Mouse (Mus musculus) monocyte, adult 5-6 weeks (primary cell): ENCODE data around the gene Cracr2a. TPM values are rescaled to one million over a fixed set of nuclear protein-coding genes. Genes with fewer than 3 reads are reported as not detected.

Experiments
- ATAC-seq: fragments of 153-309, 156-312 bp; replicated peaks from 2 replicates; pipeline ENCODE4 v1.8.0; 2017; ENCODE audit warnings: mild to moderate bottlenecking; ENCODE audit not compliant: low TSS enrichment, insufficient number of reproducible peaks, severe bottlenecking, poor library complexity, low FRiP score
- total RNA-seq: library from RNA; stranded (forward); fragments of 200-1000, 200-491, 200-594 nt; gene quantifications from 3 replicates; pipeline ENCODE4 v1.2.3, GENCODE M21; 2017

Gene Cracr2a
- total RNA-seq, 1 experiment from 2014 or later, result 14.6 TPM

DNA sequence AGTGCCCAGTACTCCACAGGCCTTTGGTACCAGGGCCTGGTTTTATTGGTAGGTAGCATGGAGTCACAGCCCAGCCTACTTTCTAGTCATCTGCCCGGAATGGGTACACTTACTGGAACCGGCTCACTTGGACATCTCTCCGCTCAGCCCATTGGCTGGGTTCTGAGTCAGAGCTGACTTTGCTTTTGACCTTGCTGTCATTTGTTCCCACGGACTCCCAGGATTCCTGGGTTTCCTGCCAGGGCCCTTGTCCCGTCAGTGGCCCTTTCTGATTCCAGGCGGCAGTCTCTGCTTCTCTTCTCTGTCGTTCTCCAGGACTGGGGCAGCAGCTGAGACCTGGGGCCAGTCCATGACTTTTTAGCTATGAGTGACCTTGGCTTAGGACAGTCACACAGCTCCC is 110.9 kb downstream of the Cracr2a start:
- no peak for ATAC-seq

- no peak for ATAC-seq
Observed at GRCm38 (mm10) chr6:127676866-127677265, 115.7 kb downstream of the Cracr2a start.

- no peak for ATAC-seq
Observed at GRCm38 (mm10) chr6:127678320-127678719, 117.2 kb downstream of the Cracr2a start.

DNA sequence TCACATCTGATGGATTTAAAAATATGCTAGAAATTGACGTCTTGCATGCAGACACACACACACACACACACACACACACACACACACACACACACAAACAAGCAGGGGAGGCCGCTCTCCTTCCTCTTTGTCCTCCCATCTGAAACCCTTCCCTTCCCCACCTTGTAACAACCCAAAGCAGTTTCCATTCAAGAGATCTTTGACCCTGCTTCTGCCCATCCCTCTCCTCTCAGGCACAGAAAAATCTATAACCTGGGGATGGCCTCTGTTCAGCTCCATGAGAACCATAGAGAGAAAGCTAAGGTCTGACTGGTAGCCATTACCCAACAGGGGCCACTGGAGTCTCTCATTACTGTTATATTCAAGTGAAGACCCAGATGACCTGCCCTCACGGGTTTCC is 117.9 kb downstream of the Cracr2a start:
- ATAC-seq, result no peak

GRCm38 (mm10) chr6:127680784-127681183 is 119.6 kb downstream of the Cracr2a start:
- no peak for ATAC-seq

DNA sequence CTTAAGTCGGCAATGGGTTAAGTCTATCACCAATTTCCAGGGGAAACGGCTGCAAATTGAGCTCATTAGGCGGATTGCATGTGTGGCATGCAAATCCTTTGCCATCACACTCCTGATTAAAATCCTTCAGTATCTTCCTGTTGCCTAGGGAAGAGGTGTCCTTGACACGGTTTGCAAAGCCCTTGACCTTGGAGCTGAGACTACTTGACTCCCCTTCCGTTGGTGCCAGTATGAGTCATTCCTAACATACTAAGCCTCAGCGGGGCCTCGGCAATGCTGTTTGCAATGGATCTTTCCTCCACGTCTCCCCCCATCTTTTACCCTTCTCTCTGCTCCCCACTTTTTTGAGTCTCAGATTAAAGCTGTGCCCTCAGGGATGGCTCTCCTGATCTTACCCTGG is 122.4 kb downstream of the Cracr2a start:
- no peak for ATAC-seq

- no peak for ATAC-seq
Observed at GRCm38 (mm10) chr6:127684981-127685380, 123.8 kb downstream of the Cracr2a start.

DNA sequence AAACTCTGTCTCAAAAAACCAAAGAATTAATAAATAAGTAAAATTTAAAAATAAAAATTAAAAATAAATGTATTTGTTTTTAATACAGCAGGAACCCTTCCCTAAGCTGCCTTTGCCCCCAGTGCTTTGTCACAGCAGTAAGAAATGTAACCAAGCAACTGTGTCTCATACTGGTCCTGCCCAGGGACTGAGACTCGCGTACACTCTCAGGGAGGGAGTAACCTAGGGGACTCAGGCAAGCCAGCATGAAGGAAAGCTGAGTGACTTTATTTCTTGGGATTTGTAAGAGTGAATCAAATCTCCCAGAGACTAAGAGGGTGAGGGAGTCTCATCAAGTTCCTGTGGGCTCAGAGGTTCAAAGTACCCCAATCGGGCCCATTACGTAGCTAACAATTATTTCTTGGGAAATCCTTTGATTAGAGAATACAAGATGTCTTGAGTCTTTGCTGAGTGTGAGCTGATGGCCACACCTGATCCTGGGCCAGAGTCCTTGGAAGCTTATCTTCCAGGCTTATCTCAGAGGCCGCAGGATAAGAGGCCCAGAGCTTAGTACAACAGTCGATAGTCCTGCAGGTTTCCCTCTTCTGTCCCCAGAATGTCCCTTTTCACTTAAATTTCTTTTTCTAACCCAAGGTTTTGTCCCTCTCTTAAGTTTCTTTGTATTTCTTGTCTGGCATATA is 126.2 kb downstream of the Cracr2a start:
- no peak for ATAC-seq

GRCm38 (mm10) chr6:127692298-127692697 is 131.2 kb downstream of the Cracr2a start:
- ATAC-seq, result no peak

GRCm38 (mm10) chr6:127693681-127694080 is 132.5 kb downstream of the Cracr2a start:
- no peak for ATAC-seq

DNA sequence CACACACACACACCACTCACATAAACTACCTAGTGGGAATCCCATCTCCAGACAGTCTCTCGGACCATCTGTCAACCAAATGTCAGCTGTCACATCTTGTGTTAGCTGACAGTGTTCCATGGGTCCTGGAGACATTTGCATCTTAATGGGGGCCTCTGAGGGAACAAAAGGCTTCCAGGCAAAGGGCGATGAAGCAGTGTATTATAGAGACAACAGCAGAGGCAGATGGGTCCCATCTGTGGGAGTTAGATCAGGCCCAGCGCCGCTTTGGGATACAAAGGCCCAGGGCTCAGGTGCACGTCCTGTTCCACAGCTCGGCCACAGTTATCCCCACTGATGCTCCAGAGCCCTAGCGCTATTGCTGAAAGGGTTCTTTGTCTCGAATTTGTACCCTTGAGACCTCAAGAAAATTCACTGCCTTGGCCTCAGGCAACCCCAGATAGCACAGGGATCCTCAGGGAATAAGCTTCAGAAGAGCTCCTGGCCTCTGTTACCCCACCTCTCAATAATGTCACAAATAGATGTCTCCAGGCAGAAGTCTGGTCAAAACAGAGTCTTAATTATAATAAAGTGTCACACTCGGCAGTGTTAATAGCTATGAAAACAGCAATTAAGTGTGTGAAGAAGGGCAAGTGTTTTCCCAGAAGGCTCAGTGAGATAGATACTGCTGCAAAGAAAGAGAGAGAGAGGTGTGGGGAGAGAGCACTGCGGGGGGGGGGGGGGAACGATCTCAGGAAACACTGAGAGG is 140.1 kb downstream of the Cracr2a start:
- ATAC-seq, result no peak

DNA sequence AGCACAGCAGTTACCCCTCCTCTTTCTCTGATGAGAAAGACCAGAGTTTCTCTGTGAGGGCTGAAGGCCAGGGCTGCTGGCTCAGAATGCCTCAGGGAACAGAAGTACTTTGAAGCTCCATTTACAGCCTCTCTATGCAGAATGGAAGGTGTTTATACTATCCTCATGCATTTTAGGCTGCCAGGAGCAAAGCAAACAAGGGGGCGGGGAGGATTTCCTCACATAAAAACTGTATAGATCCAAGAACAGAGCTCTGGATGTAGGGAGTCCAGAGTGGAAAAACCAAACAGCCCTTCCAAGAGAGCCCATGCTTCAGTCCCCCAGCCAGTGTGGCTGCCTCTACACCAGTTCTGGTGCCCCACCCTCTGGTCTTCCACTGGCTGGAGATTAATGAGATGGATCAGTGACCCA is 147.1 kb downstream of the Cracr2a start:
- no peak for ATAC-seq

GRCm38 (mm10) chr6:127714906-127715305 is 153.8 kb downstream of the Cracr2a start:
- no peak for ATAC-seq

DNA sequence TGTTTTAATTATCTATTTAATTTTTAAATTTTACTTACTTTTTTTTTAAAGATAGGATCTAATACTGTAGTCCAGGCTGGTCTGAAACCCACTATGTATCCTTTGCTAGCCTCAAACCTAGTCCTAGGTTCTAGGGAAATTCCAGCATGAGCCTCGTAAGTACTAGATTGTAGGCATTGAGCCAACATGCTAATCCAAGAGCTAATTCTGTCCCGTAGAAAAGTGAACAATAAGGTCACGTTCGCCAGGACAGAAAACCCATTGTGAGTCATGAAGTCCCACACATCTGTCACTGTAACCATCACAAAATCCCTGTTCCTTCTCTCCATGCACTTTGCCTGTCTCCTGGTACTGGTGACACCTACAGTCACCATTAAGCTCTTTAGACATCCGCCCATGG is 154.3 kb downstream of the Cracr2a start:
- ATAC-seq, result no peak

- ATAC-seq, result no peak
Observed at GRCm38 (mm10) chr6:127717239-127718137, 156.3 kb downstream of the Cracr2a start.

DNA sequence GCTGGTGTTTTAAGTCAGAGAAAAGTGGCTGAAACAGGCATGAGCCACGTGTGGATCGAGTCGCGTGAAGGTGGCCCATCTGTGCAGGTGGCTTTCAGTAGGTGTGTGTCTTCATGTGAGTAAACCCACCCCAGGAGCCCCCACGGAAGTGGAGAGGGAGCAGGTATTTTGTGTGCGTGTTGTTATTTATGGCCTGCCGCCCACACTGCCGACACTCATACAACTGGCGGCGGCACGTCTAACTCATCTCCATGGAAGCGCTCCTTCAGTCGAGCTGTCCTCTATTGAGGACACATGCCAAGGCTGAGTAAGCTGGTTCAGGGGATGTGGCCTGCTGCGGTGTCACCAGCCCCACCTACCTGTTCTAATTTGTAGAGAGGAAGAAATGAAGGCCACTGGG is 158.7 kb downstream of the Cracr2a start:
- no peak for ATAC-seq

DNA sequence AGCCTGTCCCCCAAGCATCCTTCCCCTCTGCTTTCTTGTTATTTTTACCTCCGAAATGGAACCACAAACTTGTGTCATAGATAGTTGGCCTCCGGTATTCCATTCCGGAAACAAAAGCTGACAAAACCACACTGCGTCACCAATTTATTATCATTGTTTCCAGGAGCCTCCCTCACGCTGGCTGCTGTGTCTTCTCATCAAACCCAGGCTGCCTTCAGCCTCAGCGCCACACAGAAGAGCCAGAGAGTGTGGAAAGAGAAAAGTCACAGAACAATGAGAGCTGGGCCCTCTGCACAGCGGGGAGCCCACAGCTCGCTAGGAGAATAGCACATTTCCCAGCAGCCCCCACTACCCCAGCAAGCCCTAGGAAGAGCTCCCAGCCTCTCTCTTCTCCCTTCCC is 162.0 kb downstream of the Cracr2a start:
- ATAC-seq, result no peak
